Mouse (Mus musculus) forebrain, embryonic 12.5 days (tissue): Measurements from ENCODE around the gene Twf1. TPM values are rescaled to one million over a fixed set of nuclear protein-coding genes. Genes with fewer than 3 reads are reported as not detected.

Experiments
- ATAC-seq: fragments of 200-750 bp; cut with Nextera tagmentation; 2 replicates; pipeline ENCODE4 v1.8.0; 2017; ENCODE audit warnings: moderate TSS enrichment; ENCODE audit not compliant: low FRiP score
- H3K27ac ChIP-seq: fragments of 300-500 bp; sonication (generic); 2 replicates; pipeline ENCODE4 v1.5.1; 2016; ENCODE audit warnings: mild to moderate bottlenecking
- H3K27me3 ChIP-seq: fragments of 300-500 bp; sonication (generic); 2 replicates; pipeline ENCODE4 v1.6.1; 2016; ENCODE audit warnings: mild to moderate bottlenecking
- H3K36me3 ChIP-seq: fragments of 300-500 bp; sonication (generic); replicated peaks from 2 replicates; pipeline ENCODE4 v1.6.1; 2016; ENCODE audit warnings: mild to moderate bottlenecking
- H3K4me1 ChIP-seq: fragments of 300-500 bp; sonication (generic); 2 replicates; pipeline ENCODE4 v1.6.1; 2016
- H3K4me2 ChIP-seq: fragments of 300-500 bp; sonication (generic); 2 replicates; pipeline ENCODE4 v1.6.1; 2016; ENCODE audit warnings: mild to moderate bottlenecking, moderate library complexity
- H3K4me3 ChIP-seq: fragments of 300-500 bp; sonication (generic); replicated peaks from 2 replicates; pipeline ENCODE4 v1.5.1; 2016; ENCODE audit warnings: mild to moderate bottlenecking
- H3K9ac ChIP-seq: fragments of 300-500 bp; sonication (generic); 2 replicates; pipeline ENCODE4 v1.6.1; 2016; ENCODE audit warnings: mild to moderate bottlenecking
- H3K9me3 ChIP-seq: fragments of 300-500 bp; sonication (generic); 2 replicates; pipeline ENCODE4 v1.6.1; 2016
- WGBS: fragments of 180-500 bp; shearing (Covaris S2); methylation state at CpG from one replicate; pipeline ENCODE4 v1.1.7; 2016; 5-methylcytosine and 5-hydroxymethylcytosine counted together
- polyA plus RNA-seq: library from polyadenylated mRNA; unstranded; fragments of >200 nt; fragmentation: Nextera tagmentation; extraction: Ambion mirVana; gene quantifications from 2 replicates; pipeline ENCODE4 v1.2.1, GENCODE M21; 2016

Twf1 gene
- polyA plus RNA-seq, 1 experiment from 2014 or later = 101 TPM

DNA sequence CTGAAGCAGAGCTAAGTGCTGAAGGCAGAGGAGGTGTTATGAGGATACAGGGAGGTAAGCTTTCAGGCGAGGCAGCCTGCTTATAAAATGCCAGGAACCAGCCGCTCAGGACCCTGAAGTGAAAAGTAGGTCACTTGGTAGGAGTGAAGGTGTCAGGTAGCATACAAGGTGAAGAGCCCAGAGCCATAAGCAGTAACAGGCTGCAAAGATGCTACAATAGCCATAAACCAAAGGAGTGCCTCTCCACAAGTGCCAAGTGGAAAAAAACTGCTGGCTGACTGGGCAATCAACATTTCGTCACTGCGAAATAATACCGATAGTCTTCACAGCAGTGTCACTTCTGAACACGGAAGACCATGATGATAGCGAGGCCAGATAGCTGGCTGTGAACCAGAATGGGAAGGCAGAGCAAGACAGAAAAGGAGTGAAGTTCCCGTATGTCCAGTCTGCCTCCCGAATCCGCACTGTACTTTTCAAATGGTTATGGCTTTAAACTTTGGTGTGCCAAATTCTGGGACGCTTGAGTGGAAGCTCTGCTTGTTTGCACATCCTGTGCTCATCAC, 10.5 kb upstream of the Twf1 start:
- no peaks in the 10 kb centered on the region for H3K4me1 ChIP-seq
- no peak for ATAC-seq
- H3K27me3 ChIP-seq = no peaks in the 10 kb centered on the region
- WGBS = 85% methylated on average over 11 of the region's 11 CpGs
- H3K36me3 ChIP-seq = no peaks in the 10 kb centered on the region
- H3K4me2 ChIP-seq = no peak overlapping the region
- no peak overlapping the region for H3K27ac ChIP-seq
- H3K9me3 ChIP-seq = no peaks in the 10 kb centered on the region
- H3K9ac ChIP-seq = no peak overlapping the region
- H3K4me3 ChIP-seq = no peak overlapping the region

DNA sequence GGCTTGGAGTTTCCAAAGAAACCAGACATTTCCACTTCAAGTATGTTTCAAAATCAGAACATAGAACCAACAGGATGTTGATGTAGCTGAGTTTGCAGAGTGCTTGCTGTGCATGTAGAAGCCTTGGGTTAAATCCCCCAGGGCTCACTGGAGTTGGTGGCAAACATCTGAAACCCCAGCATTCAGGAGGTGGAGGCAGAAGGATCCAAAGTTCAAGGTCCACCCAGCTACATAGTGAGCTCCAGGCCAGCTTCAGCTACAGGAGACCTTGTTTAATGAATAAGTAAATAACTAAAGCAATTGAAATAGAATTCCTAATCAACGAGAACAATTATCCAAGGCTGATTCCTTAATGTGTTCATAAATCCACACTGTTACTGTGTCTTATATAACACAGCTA, 3.9 kb upstream of the Twf1 start:
- H3K9ac ChIP-seq = no peak overlapping the region
- no peak overlapping the region for H3K27ac ChIP-seq
- peaks cover 6% of the 10 kb centered on the region; the same call in 1 of the 2 replicates for H3K4me1 ChIP-seq
- no peak overlapping the region for H3K4me3 ChIP-seq
- no peaks in the 10 kb centered on the region for H3K27me3 ChIP-seq
- H3K4me2 ChIP-seq = no peak overlapping the region
- H3K9me3 ChIP-seq = no peaks in the 10 kb centered on the region
- no peaks in the 10 kb centered on the region for H3K36me3 ChIP-seq
- ATAC-seq = no peak
- 91% methylated on average over 1 of the region's 1 CpGs for WGBS

DNA sequence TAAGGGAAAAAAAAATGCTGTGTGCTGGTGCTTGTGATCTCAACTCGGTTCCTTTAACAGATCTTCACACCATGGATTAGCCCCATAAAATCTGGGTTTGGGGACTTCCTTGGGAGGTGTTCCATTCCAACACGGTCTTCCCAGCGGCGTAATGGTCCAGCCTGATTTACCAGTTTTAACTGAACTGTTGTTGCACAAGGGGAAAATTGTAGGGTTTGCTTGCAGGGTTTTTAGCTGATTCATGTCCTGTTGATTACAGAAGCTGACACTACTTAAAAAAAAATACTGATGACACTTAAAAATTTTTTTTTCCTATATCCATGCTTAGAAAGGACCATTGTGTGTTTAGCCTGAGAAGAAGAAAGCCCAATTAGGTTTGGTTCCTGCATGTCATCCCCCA, 1.7 kb upstream of the Twf1 start:
- WGBS = 87% methylated on average over 4 of the region's 4 CpGs
- Histone ChIP-seq H3K27ac (no peak overlapping the region), H3K9ac (no peak overlapping the region), H3K27me3 (no peaks in the 10 kb centered on the region), H3K4me3 (no peak overlapping the region), H3K4me2 (no peak overlapping the region), H3K4me1 (peaks cover 15% of the 10 kb centered on the region), H3K9me3 (no peaks in the 10 kb centered on the region), H3K36me3 (no peaks in the 10 kb centered on the region)
- no peak for ATAC-seq

DNA sequence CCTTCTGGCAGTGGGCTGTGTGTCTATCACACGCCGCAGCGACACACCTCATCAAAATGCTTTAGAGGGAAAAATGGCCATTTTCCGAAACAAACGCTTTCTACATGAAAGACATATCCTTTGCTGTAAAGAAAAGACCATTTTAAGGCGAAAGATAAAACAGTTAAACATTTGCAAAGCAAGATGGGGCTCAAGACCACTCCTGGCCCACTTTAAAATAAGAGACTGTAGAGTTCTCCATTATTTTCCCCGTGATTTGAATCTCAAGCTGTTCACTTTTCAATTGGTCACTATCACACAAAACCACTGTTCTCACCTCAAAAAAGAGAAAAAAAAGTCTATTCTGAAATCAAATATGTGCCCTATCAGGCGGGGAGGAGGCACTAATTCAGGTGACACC, 394 bp upstream of the Twf1 start:
- no peaks in the 10 kb centered on the region for H3K27me3 ChIP-seq
- peaks cover 15% of the 10 kb centered on the region for H3K4me1 ChIP-seq
- ATAC-seq = peak; percentile 2; the same call in 1 of the 2 replicates
- no peak overlapping the region for H3K27ac ChIP-seq
- H3K9me3 ChIP-seq = no peaks in the 10 kb centered on the region
- WGBS = 10% methylated on average over 8 of the region's 8 CpGs
- H3K36me3 ChIP-seq = peaks cover 7% of the 10 kb centered on the region
- H3K4me3 ChIP-seq = peak overlapping the region; percentile 92
- H3K4me2 ChIP-seq = peak overlapping the region; percentile 52
- peak overlapping the region; percentile 91; the same call in 1 of the 2 replicates for H3K9ac ChIP-seq

DNA sequence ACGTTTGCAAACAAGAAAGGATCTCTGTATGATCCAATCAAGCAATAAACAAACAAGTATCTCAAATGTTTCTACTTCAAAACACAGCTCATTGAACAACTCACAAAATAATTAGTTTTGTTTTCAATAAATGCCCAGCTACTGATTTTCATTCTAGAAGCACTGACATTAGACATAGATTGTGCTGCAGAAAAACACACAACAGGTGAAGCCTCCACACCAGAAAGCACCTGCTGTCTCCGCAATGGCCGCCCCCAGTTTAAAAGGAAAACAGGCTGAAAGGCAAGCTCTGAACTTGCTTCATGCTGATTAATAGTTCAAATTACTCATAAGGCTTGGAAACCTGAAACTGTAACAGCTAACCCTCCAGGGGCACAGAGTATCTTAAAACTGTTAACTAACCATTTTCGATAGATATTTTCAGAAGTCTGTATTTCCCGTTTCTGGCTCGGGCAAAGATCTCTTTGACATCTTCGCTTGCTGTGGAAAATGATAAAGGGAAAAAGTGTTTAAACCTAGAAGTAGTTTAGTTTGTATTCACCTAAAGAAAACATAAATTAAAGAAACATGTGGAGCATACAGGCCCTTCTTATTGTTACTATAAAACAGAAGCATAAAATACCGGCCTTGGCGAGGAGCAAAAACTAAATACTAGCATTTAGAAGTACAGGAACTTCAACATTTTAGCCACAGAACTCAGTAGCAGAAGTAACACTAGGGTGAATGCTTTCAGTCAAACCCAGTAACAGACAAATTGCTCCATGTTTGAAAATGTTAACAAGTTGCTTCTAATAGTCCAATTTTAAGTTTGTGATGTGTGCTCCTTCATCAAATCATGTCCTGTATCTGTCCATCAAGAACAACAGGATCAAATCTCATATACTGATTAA, 1.6 kb downstream of the Twf1 start:
- no peak overlapping the region for H3K9ac ChIP-seq
- ATAC-seq = no peak

DNA sequence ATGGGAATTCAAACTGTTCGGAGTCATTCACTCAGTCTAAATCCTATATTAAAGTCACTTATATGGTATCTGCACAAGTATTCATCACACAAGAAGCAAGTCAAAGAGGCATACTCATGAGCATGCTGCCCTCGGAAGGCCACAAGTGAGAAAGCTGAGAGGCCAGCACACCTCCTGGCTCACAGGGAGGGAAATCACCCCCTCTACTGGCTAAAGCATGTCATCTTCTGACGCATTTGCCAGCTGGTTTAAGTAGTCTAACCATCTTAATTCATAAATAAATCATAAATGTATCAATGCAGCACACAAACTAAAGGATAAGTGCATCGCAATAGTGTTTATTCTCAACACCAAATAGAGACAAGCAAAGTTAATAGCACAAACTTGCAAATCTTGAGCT, 5.0 kb downstream of the Twf1 start:
- no peaks in the 10 kb centered on the region for H3K9me3 ChIP-seq
- 86% methylated on average over 4 of the region's 4 CpGs for WGBS
- no peak overlapping the region for H3K4me2 ChIP-seq
- H3K4me3 ChIP-seq = no peak overlapping the region
- no peak overlapping the region for H3K27ac ChIP-seq
- H3K36me3 ChIP-seq = peaks cover 58% of the 10 kb centered on the region
- no peaks in the 10 kb centered on the region for H3K27me3 ChIP-seq
- H3K4me1 ChIP-seq = peaks cover 11% of the 10 kb centered on the region
- ATAC-seq = no peak
- no peak overlapping the region for H3K9ac ChIP-seq

More for the DNA sequence above, 1.6 kb downstream of the Twf1 start:
- 92% methylated on average over 9 of the region's 9 CpGs for WGBS
- Histone ChIP-seq H3K9me3 (no peaks in the 10 kb centered on the region), H3K36me3 (peaks cover 27% of the 10 kb centered on the region), H3K27me3 (no peaks in the 10 kb centered on the region), H3K4me3 (no peak overlapping the region), H3K4me2 (peak overlapping the region; percentile 73), H3K27ac (no peak overlapping the region), H3K4me1 (peaks cover 15% of the 10 kb centered on the region)

DNA sequence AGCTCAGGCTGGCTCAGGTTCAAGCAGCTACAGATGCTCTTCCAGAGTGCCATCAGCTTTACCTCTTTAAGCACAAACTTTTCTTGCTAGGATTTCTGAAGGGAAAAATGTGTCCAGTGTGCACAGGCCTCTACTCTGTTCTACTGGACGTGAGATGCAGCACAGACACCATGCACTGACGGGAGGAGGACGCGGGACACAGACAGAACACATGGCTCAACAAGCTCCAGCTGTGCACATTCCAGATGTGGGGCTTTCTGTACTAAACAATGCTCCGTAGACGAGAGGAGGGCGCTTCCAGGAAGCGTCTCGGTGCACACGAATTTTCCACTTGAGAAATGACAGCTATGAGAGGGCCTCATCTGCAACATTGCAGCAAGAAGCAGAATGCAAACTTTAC, 6.5 kb downstream of the Twf1 start:
- Histone ChIP-seq H3K27me3 (no peaks in the 10 kb centered on the region), H3K9me3 (no peaks in the 10 kb centered on the region), H3K4me3 (no peak overlapping the region), H3K4me1 (peaks cover 4% of the 10 kb centered on the region), H3K36me3 (peaks cover 67% of the 10 kb centered on the region), H3K4me2 (no peak overlapping the region), H3K27ac (no peak overlapping the region), H3K9ac (no peak overlapping the region)
- no peak for ATAC-seq
- 96% methylated on average over 10 of the region's 10 CpGs for whole genome bisulfite sequencing

DNA sequence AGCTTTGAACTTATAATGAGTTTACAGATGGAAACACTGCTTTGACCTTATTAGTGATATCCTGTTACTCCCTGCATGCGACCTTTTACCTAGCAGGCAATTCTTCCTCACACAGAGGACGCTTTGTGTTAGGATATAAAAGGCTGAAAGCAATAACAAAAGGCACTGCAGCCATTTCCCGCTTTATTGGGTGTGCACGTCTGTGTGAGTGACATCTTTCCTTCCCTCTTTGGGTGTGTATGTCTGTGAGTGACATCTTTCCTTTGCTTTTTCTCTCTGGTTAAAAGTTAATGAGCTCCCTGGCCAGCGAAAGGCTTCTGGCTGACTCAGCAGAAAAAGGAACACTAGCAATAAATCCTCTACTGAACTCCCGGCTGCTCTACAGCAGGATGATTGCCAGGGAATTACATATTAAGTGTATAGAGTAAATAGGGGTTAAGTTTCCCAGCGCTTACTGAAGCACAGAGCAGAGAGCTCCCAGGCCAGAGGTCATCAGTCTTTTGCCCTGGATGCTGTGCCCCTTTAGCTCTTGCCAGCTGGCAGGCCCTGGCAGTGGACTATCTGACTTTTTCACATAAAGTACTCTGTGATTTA, 7.6 kb downstream of the Twf1 start:
- H3K4me3 ChIP-seq = no peak overlapping the region
- no peak overlapping the region for H3K4me2 ChIP-seq
- no peaks in the 10 kb centered on the region for H3K27me3 ChIP-seq
- H3K4me1 ChIP-seq = no peaks in the 10 kb centered on the region
- no peak for ATAC-seq
- no peak overlapping the region for H3K9ac ChIP-seq
- H3K36me3 ChIP-seq = peaks cover 70% of the 10 kb centered on the region
- WGBS = 41% methylated on average over 7 of the region's 7 CpGs
- H3K27ac ChIP-seq = no peak overlapping the region
- no peaks in the 10 kb centered on the region for H3K9me3 ChIP-seq

DNA sequence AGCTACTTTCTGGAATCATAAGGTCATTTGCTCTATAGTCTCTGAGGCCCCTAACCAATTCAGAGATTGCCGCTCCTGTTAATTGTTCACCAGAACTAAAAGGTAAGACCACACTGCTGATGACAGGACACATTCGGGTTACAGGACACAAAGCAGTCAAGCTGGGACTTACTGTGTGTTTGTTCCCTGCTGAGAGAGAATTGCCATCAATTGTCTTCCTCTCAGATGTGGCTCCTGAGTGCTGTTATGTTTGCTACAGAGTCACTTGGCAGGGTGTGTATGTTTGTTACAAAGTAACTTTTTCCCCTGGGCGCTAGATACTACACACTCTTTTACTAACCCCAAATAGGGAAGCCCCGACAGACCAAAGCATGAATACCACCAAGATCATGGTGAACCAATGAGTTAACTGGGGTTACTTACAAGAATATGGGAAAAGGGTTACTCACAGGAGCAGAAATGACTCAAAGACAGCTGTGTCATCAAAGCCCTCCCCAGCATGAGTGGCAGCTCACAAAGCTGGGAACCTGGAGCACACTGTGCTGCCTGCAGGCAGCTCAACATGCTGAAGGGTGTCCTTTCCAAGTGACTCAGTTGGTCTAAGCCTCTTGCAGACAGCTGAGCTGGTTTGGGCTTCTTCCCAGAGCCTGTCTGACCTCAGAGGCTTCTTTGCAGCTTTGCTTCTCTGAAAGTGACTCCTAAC, 15.0 kb downstream of the Twf1 start:
- Histone ChIP-seq H3K9me3 (no peaks in the 10 kb centered on the region), H3K4me1 (no peaks in the 10 kb centered on the region), H3K4me3 (no peak overlapping the region), H3K4me2 (no peak overlapping the region), H3K27me3 (no peaks in the 10 kb centered on the region), H3K9ac (no peak overlapping the region), H3K36me3 (peaks cover 12% of the 10 kb centered on the region), H3K27ac (no peak overlapping the region)
- ATAC-seq = no peak
- 77% methylated on average over 4 of the region's 4 CpGs for WGBS

DNA sequence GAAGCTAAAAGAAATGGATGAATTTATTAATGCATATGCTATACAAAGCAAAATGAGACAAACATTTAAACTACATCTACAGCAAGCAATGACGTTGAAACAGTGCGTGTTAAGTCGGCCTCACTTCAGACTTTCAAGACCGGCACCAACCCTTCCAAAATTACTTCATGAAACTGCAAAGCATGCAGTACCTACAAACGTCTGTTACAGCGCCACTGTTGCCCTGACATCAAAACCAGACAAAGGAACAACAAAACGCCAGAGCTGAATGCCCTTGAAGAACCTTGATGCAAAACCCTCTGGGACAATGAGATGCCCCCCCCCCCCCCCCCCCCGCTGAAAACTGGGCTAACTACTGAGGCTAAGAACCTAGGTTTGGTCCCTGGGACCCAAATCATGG, 16.9 kb downstream of the Twf1 start:
- ATAC-seq = no peak
- H3K9ac ChIP-seq = no peak overlapping the region
- WGBS = 75% methylated on average over 8 of the region's 8 CpGs

DNA sequence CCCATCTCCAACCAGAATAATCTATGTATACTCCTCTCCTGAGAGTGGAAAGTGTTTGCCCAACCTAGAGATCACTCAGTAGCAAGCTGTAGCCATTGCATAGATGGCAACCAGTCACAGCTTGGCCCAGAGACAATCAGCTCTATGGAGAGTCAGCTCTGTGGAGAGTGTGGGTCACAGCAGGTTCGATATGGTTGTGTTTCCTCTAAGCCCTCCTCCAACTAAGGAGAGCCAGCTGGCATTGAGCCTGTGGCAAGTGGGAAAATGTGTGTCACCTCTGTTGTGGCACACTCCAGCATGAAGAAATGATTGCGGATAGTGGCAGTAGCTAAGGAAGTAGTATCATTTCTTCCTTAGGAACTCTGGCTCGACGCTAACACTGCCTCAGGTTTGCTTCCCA, 18.2 kb downstream of the Twf1 start:
- Histone ChIP-seq H3K4me1 (no peaks in the 10 kb centered on the region), H3K27me3 (no peaks in the 10 kb centered on the region), H3K9me3 (no peaks in the 10 kb centered on the region), H3K36me3 (no peaks in the 10 kb centered on the region), H3K4me2 (no peak overlapping the region), H3K4me3 (no peak overlapping the region), H3K27ac (no peak overlapping the region), H3K9ac (no peak overlapping the region)
- 92% methylated on average over 4 of the region's 4 CpGs for WGBS
- ATAC-seq = no peak

More for the DNA sequence above, 16.9 kb downstream of the Twf1 start:
- Histone ChIP-seq H3K27me3 (no peaks in the 10 kb centered on the region), H3K9me3 (no peaks in the 10 kb centered on the region), H3K4me3 (no peak overlapping the region), H3K4me2 (no peak overlapping the region), H3K4me1 (no peaks in the 10 kb centered on the region), H3K27ac (no peak overlapping the region), H3K36me3 (no peaks in the 10 kb centered on the region)

DNA sequence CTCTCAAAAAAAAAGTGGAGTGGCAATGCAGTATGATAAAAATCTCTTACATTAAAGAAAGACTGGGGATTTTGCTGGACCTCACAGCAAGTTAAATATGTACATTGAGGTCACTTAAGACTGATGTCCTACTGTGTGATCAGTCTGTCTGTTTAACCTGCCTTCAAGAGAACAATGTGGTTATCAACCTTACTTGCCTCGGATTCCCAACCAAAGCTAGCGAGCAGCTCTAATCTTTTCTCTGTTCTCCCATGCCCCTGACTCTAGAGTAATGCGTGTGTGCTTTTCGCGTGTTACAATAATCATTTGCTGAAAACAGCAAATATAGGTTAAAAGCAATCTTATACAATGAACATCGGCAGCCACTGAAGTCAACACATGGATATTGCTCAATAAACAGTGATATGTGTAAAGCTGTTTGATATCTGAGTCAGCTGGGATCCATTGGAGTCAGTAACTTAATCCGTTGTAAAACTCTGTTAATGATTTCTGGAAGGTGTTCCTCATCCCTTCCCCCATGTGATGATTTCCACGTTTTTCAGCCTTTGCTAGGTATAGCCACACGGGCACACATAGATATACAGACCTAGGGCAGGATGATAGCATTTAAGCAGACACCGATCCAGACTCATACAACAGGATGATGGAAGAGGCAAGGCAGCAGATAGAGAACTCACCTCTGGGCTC, 21.1 kb downstream of the Twf1 start:
- WGBS = 91% methylated on average over 10 of the region's 10 CpGs
- no peaks in the 10 kb centered on the region for H3K9me3 ChIP-seq
- no peak overlapping the region for H3K9ac ChIP-seq
- H3K27me3 ChIP-seq = no peaks in the 10 kb centered on the region
- H3K4me1 ChIP-seq = no peaks in the 10 kb centered on the region
- no peak for ATAC-seq
- no peak overlapping the region for H3K27ac ChIP-seq
- H3K4me3 ChIP-seq = no peak overlapping the region
- no peak overlapping the region for H3K4me2 ChIP-seq
- no peaks in the 10 kb centered on the region for H3K36me3 ChIP-seq
